Mouse (Mus musculus): ENCODE results near the gene Dpm3. TPM values are rescaled to one million over a fixed set of nuclear protein-coding genes. Genes with fewer than 3 reads are reported as not detected.
"Not testable (repeated sequence)": the region's sequence is repeated elsewhere in the genome, so short reads cannot be mapped to it uniquely, and the experiment has no call there.

The Dpm3 gene
- 100 and 106 TPM in 2 replicates for polyA plus RNA-seq (2015; fragmentation: Nextera tagmentation; extraction: Ambion mirVana)

- Histone ChIP-seq H3K4me2 (no peak within 1 kb of the TSS), H3K4me1 (no peaks in the 10 kb centered on the region), H3K4me3 (no peak within 1 kb of the TSS), H3K27ac (no peak within 1 kb of the TSS), H3K36me3 (ENCODE audit: poor library complexity, severe bottlenecking) (no peaks in the 10 kb centered on the region), H3K27me3 (no peaks in the 10 kb centered on the region), H3K9me3 (replicated peaks) (no peaks in the 10 kb centered on the region), H3K9ac (no peak within 1 kb of the TSS)
- ATAC-seq, result no peak
- WGBS, result 63% methylated on average over 7 of the region's 7 CpGs
Measured at GRCm38 (mm10) chr3:89259076-89259475, at the start of gene Dpm3. TSS of gene Dpm3 (plus strand) at chr3:89259358.

- H3K36me3 ChIP-seq (ENCODE audit: poor library complexity, severe bottlenecking), result peaks cover 62% of the 10 kb centered on the region
- H3K4me2 ChIP-seq, result no peak overlapping the region
- peaks cover 13% of the 10 kb centered on the region for H3K4me1 ChIP-seq
- H3K27me3 ChIP-seq, result no peaks in the 10 kb centered on the region
- ATAC-seq, result no peak
- WGBS, result 93% methylated on average over 7 of the region's 7 CpGs
- no peak overlapping the region for H3K4me3 ChIP-seq
- H3K9ac ChIP-seq, result no peak overlapping the region
- no peak overlapping the region for H3K27ac ChIP-seq
- H3K9me3 ChIP-seq (replicated peaks), result no peaks in the 10 kb centered on the region
Measured at GRCm38 (mm10) chr3:89209731-89210130, 49.4 kb upstream of the Dpm3 start.

- H3K4me1 ChIP-seq, result peaks cover 18% of the 10 kb centered on the region
- no peak overlapping the region for H3K9ac ChIP-seq
- no peak overlapping the region for H3K4me3 ChIP-seq
- peaks cover 57% of the 10 kb centered on the region for H3K36me3 ChIP-seq (ENCODE audit: poor library complexity, severe bottlenecking)
- H3K27me3 ChIP-seq, result no peaks in the 10 kb centered on the region
- no peak for ATAC-seq
- no peak overlapping the region for H3K27ac ChIP-seq
- H3K4me2 ChIP-seq, result no peak overlapping the region
- no peaks in the 10 kb centered on the region for H3K9me3 ChIP-seq (replicated peaks)
- 92% methylated on average over 13 of the region's 13 CpGs for WGBS
Measured at GRCm38 (mm10) chr3:89210162-89210561, 49.0 kb upstream of the Dpm3 start.

- Histone ChIP-seq H3K36me3 (ENCODE audit: poor library complexity, severe bottlenecking) (peaks cover 52% of the 10 kb centered on the region), H3K4me3 (no peak overlapping the region), H3K4me2 (no peak overlapping the region), H3K9me3 (replicated peaks) (no peaks in the 10 kb centered on the region), H3K4me1 (peaks cover 23% of the 10 kb centered on the region), H3K27ac (no peak overlapping the region), H3K27me3 (no peaks in the 10 kb centered on the region), H3K9ac (no peak overlapping the region)
- WGBS, result 88% methylated on average over 7 of the region's 7 CpGs
- no peak for ATAC-seq
Measured at GRCm38 (mm10) chr3:89210731-89211130, 48.4 kb upstream of the Dpm3 start.

GRCm38 (mm10) chr3:89213803-89214530 lies 45.2 kb upstream of the Dpm3 start:
- Histone ChIP-seq H3K9me3 (replicated peaks) (no peaks in the 10 kb centered on the region), H3K4me2 (peak overlapping the region; percentile 70), H3K9ac (peak overlapping the region; percentile 76), H3K4me3 (peak overlapping the region; percentile 72), H3K4me1 (peaks cover 50% of the 10 kb centered on the region), H3K36me3 (ENCODE audit: poor library complexity, severe bottlenecking) (peaks cover 32% of the 10 kb centered on the region), H3K27ac (peak overlapping the region; percentile 97), H3K27me3 (no peaks in the 10 kb centered on the region)
- ATAC-seq, result peak; percentile 86
- under 1% methylated on average over 63 of the region's 69 CpGs for WGBS

- Histone ChIP-seq H3K27ac (peak within 1 kb of the TSS; percentile 97), H3K4me3 (peak within 1 kb of the TSS; percentile 72), H3K36me3 (ENCODE audit: poor library complexity, severe bottlenecking) (peaks cover 28% of the 10 kb centered on the region), H3K9ac (peak within 1 kb of the TSS; percentile 76), H3K27me3 (no peaks in the 10 kb centered on the region), H3K4me2 (peak within 1 kb of the TSS; percentile 70), H3K9me3 (replicated peaks) (no peaks in the 10 kb centered on the region), H3K4me1 (peaks cover 57% of the 10 kb centered on the region)
- peak; percentile 11 for ATAC-seq
- under 1% methylated on average over 18 of the region's 19 CpGs for WGBS
Measured at GRCm38 (mm10) chr3:89214681-89215411, 44.3 kb upstream of the Dpm3 start, which contains the start of gene Thbs3. TSS of gene Thbs3 (plus strand) at chr3:89215180.

- H3K27ac ChIP-seq, result peak overlapping the region; percentile 97
- H3K4me3 ChIP-seq, result peak overlapping the region; percentile 72
- H3K36me3 ChIP-seq (ENCODE audit: poor library complexity, severe bottlenecking), result peaks cover 23% of the 10 kb centered on the region; the same call in 1 of the 2 replicates
- ATAC-seq, result peak; percentile 39
- H3K27me3 ChIP-seq, result no peaks in the 10 kb centered on the region
- H3K9me3 ChIP-seq (replicated peaks), result no peaks in the 10 kb centered on the region
- H3K4me2 ChIP-seq, result peak overlapping the region; percentile 70
- peaks cover 62% of the 10 kb centered on the region for H3K4me1 ChIP-seq
- peak overlapping the region; percentile 76 for H3K9ac ChIP-seq
- 0% methylated on average over 6 of the region's 6 CpGs for WGBS
Measured at GRCm38 (mm10) chr3:89215853-89216252, 43.3 kb upstream of the Dpm3 start.

GRCm38 (mm10) chr3:89216407-89216806 lies 42.8 kb upstream of the Dpm3 start:
- Histone ChIP-seq H3K4me3 (0 out of 2 replicates have a peak overlapping the region, but pooled peaks have one; percentile 72), H3K4me1 (peaks cover 68% of the 10 kb centered on the region), H3K9ac (peak overlapping the region; percentile 76; the same call in 1 of the 2 replicates), H3K4me2 (peak overlapping the region; percentile 70; the same call in 1 of the 2 replicates), H3K27ac (peak overlapping the region; percentile 97; the same call in 1 of the 2 replicates), H3K36me3 (ENCODE audit: poor library complexity, severe bottlenecking) (peaks cover 25% of the 10 kb centered on the region)
- 69% methylated on average over 7 of the region's 7 CpGs for WGBS
- not testable (repeated sequence) for H3K27me3 ChIP-seq; H3K9me3 ChIP-seq (replicated peaks); ATAC-seq

- Histone ChIP-seq H3K4me1 (peaks cover 68% of the 10 kb centered on the region), H3K4me2 (no peak overlapping the region), H3K9ac (peak overlapping the region; percentile 43; the same call in 1 of the 2 replicates), H3K36me3 (ENCODE audit: poor library complexity, severe bottlenecking) (peaks cover 40% of the 10 kb centered on the region), H3K27ac (0 out of 2 replicates have a peak overlapping the region, but pooled peaks have one; percentile 1), H3K9me3 (replicated peaks) (no peaks in the 10 kb centered on the region), H3K27me3 (no peaks in the 10 kb centered on the region), H3K4me3 (no peak overlapping the region)
- no peak for ATAC-seq
- WGBS, result 70% methylated on average over 1 of the region's 1 CpGs
Measured at GRCm38 (mm10) chr3:89218271-89218670, 40.9 kb upstream of the Dpm3 start.

- no peak overlapping the region for H3K4me2 ChIP-seq
- H3K36me3 ChIP-seq (ENCODE audit: poor library complexity, severe bottlenecking), result peaks cover 53% of the 10 kb centered on the region
- H3K27me3 ChIP-seq, result no peaks in the 10 kb centered on the region
- H3K27ac ChIP-seq, result peak overlapping the region; percentile 16
- peak overlapping the region; percentile 26; the same call in 1 of the 2 replicates for H3K9ac ChIP-seq
- 59% methylated on average over 8 of the region's 8 CpGs for WGBS
- H3K4me3 ChIP-seq, result no peak overlapping the region
- H3K4me1 ChIP-seq, result peaks cover 79% of the 10 kb centered on the region
- ATAC-seq, result no peak
- no peaks in the 10 kb centered on the region for H3K9me3 ChIP-seq (replicated peaks)
Measured at GRCm38 (mm10) chr3:89219546-89219945, 39.6 kb upstream of the Dpm3 start.

GRCm38 (mm10) chr3:89221167-89221566 lies 38.0 kb upstream of the Dpm3 start:
- Histone ChIP-seq H3K4me3 (no peak overlapping the region), H3K9ac (no peak overlapping the region), H3K4me1 (peaks cover 79% of the 10 kb centered on the region), H3K27ac (peak overlapping the region; percentile 57), H3K36me3 (ENCODE audit: poor library complexity, severe bottlenecking) (peaks cover 60% of the 10 kb centered on the region), H3K4me2 (peak overlapping the region; percentile 5; the same call in 1 of the 2 replicates), H3K27me3 (no peaks in the 10 kb centered on the region), H3K9me3 (replicated peaks) (no peaks in the 10 kb centered on the region)
- WGBS, result 65% methylated on average over 5 of the region's 5 CpGs
- no peak for ATAC-seq

GRCm38 (mm10) chr3:89224796-89225195 lies 34.4 kb upstream of the Dpm3 start:
- H3K36me3 ChIP-seq (ENCODE audit: poor library complexity, severe bottlenecking), result peaks cover 46% of the 10 kb centered on the region
- H3K9me3 ChIP-seq (replicated peaks), result no peaks in the 10 kb centered on the region
- no peak for ATAC-seq
- WGBS, result 23% methylated on average over 11 of the region's 11 CpGs
- H3K4me3 ChIP-seq, result peak overlapping the region; percentile 70
- H3K4me1 ChIP-seq, result peaks cover 78% of the 10 kb centered on the region
- no peaks in the 10 kb centered on the region for H3K27me3 ChIP-seq
- peak overlapping the region; percentile 87 for H3K9ac ChIP-seq
- H3K4me2 ChIP-seq, result peak overlapping the region; percentile 77
- H3K27ac ChIP-seq, result peak overlapping the region; percentile 95
